Mouse (Mus musculus) embryo, embryonic 10.5 days (tissue): ENCODE data around the gene Epha8.
A peak's percentile ranks its signal among the peaks of the same experiment; 100 is the strongest.

ENCODE experiments used
- DNase-seq: peaks from one replicate; pipeline ENCODE4 v3.0.0-alpha.2; 2015; ENCODE audit warnings: low spot score

Gene Epha8

DNA sequence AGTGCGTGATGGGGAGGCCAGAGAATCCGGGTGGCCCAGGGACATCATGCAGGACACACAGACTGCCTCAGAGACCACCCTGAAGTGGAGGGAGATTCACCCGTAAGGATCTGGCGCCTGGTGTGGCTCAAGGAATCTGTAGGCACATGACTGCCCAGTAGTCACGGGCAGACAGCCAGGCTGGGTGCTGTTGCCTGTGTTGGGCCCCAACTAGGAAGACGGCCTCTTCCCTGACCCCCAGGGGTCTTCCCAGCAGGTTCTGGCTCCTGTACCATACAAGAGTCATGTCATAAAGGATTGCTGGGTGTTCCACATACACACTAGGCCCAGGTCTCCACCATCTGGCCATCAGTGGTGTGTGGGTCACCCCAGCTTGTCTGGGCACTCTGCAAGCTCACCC is 2.1 kb downstream of the Epha8 start:
- no peak for DNase-seq

DNA sequence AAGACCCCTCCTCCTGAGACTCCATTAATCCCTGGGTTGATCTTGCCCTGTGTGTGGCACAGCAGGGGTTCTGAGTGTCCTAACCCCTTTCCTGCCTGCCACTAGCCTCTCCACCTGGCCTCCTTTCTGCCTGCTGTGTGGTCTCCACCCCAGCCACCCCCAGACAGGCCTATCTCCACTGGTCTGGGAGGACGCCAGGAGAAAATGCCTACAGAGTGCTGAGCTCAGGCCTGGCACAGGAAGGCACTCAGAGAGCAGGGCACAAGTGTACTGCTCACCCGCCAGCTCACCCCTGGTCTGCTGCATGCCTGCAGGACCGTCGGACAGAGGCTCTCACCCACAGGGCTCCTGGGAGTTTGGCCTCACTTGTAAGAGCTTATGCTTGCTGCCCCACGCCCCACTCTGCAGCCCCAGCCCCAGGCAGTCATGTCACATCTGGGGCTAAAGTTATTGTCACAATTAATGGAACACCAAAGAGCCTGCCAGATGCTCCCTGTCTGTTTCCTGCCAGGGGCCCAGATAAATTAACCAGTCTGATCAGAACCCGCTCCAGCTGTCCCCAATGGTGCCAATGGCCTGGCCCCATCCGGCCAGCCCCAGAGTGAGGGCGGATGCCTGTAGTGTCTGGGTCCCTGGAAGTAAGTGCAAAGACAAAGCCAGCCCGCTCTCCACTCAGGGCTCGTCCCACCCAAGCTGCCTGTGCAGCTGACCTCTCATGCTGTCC is 7.2 kb downstream of the Epha8 start:
- no peak for DNase-seq

DNA sequence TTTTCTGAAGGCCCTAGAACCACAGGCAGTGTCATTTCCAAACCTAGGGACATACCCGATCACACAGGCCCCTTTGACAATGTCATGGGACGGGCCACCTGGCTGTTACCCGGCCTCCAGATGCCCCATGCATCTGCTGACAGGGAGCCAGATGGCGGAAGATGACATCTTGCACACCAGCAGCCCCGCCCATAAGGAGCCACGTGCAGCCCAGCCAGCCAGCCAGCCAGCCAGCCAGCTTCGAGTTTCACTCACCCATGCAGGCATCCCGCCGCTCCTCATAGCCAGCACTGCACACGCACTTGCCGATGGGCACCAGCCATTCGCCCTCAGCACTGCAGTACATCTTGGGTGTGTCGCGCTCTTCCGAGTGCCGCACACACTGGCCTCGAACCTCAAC is 11.2 kb downstream of the Epha8 start:
- no peak for DNase-seq

DNA sequence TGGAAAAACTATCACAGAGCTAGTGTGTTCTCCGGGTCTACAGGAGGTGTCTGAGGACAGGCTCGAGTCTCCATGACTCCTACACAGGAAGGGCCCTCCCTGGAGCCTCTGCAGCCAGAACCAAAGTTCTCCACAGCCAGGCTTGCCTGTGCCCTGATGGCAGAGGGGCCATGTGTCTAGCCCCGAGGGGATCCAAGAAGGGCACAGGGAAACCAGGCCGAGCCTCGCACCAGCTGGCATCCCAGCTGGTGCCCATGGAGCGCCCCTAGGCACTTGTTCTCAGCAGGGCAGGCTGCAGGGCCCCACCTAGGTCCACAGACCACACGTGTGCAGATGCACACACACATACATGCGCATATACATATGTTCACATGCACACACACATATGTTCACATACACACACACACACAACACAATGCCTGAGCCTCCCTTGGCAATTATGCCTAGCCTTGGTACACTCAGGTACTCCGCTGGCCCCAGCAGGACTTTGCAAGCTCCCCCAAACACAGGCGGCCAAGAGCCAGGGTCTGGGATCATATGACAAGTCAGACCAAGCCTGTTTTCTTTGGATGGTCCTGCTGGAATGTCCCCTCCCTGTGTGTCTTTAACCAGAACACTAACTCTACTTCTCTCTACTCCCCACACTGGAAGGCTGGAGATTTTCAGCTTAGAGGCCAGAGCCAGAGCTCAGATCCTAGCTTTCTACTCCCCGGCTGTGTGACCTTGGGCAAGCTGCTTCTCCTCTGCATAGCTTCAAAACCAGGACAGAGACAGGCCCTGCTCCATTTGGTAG is 11.9 kb downstream of the Epha8 start:
- DNase-seq, result no peak

DNA sequence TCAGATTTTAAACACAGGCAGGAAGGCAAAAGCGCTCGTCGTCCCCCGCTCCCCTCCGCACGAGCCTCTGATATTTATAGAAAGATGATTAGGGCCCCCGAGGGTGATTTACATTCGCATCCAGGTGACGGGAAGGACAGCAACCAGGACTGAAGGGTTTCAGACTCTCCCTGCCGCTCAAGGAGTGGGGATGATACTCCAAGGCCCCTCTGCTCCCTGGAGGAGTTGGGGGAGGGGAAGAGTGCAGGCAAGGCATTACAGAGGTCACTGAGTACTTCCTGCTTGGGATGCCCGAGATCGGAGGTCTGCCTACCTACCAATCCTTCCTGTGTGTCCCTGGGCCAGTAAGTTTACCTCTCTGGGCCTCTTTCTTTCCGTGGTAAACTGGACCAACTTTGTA is 13.4 kb downstream of the Epha8 start:
- DNase-seq, result no peak

DNA sequence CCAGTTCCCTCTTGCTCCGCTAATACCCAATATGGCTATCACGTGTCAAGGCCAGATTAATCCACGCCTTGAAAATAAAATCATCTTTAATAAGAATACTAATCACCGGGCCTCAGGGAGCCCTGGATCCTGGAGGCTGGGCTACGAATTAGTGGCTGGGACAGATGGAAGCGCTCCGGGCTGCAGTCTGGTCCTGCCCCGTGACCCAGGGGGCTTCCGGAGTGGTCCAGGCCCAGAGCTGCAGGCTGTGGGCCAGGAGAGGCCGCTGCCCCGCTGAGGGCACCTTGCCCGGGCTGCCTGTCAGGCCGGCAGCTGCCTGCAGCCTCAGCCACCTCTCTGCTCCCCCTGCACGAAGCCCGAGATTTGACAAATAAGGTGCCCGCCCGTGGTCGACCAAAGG is 13.9 kb downstream of the Epha8 start:
- no peak for DNase-seq

DNA sequence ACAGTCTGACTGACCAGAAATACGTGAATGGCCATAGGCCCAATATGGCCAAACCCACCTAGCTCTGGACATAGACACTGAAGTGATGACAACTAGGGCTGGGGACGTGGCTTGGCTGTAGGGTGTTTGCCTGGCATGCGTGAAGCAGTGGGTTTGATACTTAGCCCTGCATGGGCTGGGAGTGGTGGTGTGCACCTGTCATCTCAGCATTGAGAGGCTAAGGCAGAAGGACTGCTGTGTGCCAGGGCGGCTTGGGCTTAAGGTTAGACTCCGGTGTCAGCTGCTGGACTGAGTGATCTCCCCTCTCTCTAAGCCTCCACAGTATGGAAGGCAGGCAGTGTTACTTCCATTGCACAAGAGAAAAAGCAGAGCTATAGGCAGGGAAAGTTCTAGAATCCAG is 18.7 kb downstream of the Epha8 start:
- DNase-seq, result no peak

DNA sequence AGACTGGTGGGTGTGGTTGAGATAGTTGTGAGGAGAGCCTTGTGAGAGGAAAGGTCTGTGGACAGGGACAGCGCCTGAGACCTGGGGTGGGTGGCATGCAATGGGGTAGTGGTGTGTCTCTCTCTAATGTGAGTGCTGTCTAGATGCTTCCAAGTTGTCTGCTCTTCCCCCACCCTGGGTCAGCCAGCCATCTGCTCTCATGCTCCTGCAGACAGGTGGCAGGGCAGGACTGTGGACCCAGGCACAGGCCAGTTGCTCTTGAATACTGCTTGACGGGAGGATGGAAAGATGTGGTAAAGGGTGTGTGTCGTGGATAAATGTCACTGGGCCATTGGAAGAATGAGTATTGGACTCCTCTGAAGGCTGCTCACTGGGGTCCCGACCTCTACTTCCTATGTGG is 19.3 kb downstream of the Epha8 start:
- DNase-seq, result no peak

DNA sequence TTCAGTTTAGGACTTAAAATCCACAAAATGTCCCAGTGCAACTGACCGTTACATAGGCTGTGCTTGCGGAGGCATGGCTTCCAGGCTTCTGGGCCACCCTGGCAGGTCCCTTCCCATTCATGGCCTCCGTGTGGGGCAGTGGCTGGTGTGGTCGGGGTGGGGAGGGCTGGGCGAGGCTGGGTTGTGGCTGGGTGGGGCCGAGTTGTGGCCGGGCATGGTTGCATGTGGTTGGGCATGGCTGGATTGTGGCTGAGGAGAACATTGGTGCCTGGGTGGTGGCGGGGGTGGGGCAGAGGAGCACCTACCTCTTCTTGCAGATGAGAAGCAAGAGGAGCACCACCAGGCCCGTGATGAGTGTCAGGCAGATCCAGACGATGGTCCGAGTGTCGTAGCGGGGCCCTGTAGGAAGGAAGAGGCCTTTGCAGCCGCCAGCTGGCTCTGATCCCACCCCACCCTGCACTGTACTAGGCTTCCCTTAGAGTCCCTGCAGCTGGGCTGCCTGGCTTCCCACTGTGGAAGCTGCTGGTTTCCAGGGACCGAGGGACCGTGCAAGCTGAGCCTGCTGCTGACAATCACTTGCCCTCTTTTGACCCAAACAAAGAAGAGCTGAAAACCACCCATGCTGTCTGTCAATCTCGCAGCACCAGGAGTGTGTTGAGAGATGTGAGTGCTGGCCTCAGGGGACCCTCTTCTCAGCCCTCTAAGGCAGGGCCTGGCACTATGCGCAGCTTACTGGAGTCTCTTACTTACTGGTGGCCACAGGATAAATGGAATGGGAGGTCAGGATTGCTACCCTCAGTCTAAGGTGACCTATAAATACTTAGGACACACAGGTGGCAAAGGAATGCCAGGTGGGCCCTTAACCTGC is 21.6 kb downstream of the Epha8 start:
- no peak for DNase-seq

DNA sequence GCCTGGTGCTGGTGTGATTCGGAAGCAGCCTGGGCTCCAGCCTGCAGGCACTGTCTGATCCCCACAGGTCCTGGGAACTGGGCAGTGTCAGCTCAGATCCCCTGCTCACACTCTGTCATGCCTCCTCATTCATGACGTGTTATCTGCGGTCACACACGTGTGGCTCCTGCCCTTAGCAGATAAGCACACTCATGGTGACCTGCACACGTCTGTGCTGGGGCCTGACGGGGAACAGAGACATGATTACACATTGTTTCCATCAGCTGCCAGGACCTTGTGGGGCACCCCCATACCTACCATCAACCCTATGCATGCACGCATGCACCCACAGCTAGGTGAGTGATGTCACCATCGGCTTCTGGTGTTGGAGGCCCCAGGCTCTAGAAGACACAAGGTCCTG is 26.1 kb downstream of the Epha8 start:
- no peak for DNase-seq

DNA sequence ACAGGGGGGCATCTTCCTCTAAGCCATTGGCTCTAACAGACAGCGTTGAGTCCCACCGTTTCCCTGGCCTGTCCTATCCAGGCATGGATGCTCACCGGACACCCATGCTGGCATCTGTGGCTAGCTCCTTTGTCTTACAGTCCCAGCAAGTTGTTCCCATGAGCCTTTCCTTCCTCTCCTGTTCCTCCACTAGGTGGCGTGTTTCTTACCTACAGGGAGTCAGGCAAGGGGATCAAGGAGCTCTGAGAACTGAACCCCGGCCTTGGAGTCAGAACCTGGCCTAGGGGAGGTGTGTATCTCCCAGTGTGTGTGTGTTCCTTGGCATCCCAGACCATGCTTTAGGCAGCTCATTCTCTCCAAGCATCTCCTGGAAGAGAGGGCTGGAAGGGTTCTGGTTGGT is 27.7 kb downstream of the Epha8 start:
- DNase-seq, result peak; percentile 82

DNA sequence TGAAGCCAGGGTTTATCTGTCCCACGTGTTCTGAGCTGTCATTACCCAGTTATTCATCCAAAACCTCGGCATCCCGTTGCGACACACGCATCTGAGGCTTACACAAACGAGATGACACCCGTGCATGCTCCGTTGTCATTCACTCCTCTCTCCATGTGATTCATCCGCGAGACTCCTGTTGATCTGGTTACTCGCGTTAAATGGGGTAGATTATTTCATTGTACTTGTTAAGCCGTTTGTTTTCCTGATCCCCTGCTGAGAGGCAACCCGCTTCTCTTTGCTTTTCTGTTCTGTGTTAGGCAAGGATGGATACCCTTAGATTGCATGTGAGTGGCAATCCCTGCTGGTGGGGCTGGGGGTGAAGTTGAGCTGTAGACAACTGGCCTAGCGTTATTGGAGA is 30.8 kb downstream of the Epha8 start:
- DNase-seq, result no peak

DNA sequence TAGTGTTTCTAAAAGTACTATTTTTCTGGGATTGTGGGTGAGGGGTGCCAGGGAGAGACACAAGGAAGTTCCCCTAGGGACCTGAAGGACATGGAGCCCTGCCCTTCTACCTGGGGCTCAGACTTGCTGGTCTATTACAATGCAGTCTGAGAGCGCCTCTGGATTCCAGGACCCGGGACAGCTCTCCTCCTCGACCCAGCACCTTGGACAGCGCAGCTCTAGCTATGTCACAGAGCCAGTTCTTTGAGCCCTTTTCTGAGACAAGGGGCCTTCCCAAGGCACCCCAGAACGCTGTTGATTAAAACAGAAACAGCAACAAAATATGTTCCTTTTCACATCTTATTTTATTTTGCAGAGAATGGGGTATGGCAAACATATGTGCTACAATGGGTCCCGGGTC is 32.1 kb downstream of the Epha8 start:
- peak; percentile 88 for DNase-seq

DNA sequence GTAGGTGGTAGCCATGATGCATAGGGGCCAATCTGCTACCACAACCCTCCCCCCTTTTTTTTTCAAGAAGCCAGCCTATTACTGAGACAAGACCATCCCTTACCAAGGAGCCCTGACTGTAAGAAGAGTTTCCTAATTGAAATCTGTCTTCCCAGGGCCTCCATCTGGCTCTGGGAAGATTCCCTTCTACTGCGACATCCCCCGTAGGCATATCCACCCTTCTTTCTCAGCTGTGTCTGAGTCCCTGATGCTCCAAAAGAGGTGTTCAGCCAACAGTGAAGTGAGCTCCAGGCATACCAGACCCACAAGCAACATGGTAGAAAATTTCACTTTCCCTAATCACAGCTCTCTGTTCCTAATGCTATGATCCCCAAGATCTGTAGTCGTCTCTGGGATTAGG is 37.1 kb downstream of the Epha8 start:
- DNase-seq, result no peak

DNA sequence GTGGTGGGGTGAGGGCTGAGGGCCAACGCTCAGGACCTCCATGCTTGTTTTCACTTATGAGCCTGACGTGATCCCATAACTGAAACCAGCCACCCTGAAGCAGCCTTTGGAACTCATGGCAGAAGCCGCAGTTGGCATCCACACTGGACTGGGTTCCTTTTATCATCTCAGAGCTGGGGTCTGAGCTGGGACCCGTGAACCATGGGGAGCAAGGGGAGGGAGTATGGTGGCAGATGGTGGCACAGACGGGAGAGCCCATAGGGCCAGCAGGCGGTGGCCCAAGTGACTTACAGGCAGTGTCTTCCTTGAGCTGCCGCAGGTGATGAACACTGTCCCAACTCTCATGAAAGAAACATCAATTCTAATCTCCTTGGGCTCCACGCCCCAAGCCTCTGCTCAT is 37.8 kb downstream of the Epha8 start:
- DNase-seq, result no peak

DNA sequence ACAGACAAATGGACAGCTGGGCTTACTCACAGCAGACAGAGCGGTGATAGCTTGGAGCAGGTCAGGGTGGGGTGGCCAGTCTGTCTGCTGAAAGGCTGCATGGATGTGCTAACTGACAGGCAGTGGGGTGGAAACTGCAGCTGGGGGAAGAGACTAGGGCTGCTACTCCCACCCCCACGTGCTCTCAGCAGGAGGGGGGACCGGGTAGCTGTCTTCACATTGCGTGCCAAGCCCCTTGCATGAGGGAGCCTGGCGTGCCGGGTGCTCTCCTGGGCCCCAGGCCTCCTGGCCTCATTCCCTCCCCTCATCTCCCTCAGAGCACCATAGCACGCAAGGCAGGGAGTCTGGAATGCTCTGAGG is 39.5 kb downstream of the Epha8 start:
- DNase-seq, result no peak

DNA sequence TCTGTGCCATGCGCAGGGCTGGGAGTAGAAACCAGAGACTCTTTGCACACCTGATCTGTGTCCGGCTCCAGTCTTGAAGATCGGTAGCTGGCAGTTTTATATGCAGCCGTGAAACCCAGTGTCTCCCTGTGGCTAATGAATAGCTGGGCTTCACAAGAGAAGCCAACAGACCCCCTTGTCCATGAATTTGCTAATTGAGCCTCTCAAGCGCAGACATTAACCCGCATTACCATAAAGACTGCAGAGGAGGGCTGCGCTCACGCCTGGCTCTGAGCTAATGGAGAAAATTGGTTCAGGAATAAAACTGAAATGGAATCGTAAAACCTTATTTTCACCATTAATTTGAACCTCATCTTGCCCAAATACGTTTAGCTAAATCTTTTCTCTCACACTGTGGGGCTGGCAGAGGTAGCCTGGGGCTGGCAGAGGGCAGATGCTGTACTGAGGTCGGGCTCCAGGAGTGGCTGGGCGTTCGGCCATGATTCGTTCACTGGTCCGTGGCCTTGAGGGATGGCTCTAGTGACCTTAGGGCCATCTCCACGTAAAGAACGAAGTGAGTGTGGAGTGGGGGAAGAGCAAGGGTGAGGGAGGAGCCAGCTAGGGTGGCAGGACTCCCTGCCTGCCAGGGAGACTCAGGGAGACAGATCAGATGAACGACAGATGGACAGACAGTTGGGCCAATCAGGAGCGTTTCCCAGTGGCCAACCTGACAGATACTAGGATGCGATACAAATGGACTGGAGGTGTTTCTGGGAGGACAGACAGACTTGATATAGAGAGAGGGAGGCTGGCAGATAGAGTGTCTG is 40.1 kb downstream of the Epha8 start:
- DNase-seq, result no peak

DNA sequence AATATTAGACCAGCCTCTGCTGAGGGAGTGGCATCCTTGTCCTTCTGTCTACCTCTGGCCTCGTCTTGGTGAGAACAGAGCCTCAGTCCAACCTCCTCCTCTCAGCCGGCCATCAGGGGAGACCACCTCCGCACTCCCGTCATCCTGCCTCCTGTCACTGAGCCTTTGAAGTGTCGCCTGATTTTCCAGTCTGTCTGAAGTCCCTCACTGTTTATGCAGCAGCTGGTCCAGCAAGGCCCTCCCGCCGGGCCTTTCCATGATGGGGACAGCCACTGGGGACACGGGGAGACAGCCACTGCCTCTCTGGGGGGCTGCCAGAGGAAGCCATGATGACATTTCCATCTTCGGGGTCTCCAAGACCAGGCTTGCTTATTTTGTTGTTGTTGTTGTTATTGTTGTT is 43.8 kb downstream of the Epha8 start:
- peak; percentile 12 for DNase-seq

DNA sequence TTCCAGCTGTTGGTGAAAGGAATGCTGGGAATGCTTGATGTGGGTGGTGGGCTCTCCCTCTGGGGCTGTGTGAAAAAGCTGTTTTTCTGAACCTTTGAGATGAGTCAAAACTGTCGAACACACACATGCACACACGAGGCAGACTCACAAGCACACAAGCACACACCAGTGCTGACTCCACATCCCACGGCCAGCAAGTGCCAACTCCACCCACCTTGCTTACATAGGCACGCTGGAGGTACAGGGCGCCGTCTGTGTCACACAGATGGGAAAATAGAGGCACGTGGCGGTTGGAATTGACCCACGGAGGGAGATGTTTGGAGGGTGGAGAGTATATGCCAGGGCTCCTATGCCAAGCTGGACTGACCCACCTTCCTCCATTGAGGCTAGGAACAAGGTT is 44.8 kb downstream of the Epha8 start:
- no peak for DNase-seq

DNA sequence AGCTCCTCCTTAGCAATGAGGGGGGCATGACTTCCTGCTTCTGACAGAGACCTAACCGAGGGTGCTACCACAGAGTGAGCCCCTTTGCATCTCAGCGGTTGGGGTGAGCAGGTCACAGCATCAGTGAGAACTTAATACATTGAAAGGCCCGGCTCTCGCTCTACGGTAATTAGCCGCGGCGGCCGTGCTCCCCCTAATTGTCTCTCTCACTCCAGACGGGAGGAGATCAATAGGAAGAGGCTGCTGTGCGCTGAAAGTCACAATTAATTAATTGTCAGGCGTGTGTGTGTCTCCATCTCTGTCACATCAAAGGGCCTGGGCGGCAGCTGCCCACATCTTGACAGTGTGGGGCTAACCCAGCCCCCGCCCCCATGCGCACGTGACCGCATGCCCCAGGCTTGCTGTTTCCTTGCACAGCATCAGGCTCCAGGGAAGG is 45.4 kb downstream of the Epha8 start:
- DNase-seq, result peak; percentile 42

DNA sequence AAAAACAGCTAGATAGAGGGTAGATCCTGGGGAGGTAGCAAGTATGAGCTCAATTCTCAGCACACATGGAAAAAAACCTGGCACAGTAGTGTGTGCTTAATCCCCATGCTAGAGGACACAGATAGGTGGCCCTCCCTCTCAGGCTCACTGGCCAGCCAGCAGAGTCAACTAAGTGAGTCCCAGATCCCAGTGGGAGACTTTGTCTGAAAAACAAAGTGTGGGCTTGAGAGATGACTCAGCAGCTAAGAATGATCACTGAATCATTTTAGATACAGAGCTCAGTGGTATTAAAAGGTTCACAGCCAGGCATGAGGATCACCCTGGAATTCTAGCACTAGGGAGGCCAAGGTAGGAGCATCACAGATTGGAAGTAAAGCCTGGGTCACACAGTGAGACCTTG is 48.8 kb downstream of the Epha8 start:
- DNase-seq, result no peak

DNA sequence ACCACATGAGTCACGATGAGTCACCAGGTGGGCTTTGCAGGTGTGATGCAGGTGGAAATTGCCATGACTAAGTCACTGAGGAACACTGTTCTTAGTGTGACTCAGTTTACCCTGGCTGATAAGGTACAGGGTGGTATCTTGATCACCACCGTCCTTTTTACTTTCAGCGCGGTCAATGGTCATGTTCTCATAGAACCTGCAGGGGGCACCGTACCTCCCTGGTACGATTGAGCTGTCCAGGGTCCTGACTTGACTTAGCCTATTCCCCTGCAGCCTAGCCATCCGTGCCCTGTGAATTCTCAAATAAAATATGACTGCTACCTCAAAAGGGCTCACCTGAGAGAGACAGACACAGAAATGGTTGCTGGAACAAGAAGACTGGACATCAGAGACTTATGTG is 49.6 kb downstream of the Epha8 start:
- peak; percentile 91 for DNase-seq
